Mouse (Mus musculus): ENCODE measurements around the gene F7. TPM values are rescaled to one million over a fixed set of nuclear protein-coding genes. Genes with fewer than 3 reads are reported as not detected.

F7 gene
- polyA plus RNA-seq, 1 experiment from 2014 or later = 0.09 TPM

- Histone ChIP-seq H3K27ac (ENCODE audit: low read depth) (no peak overlapping the region), H3K36me3 (ENCODE audit: insufficient read depth) (no peaks in the 10 kb centered on the region), H3K9me3 (ENCODE audit: low read depth, low read length) (no peaks in the 10 kb centered on the region), H3K9ac (no peak overlapping the region), H3K4me1 (ENCODE audit: insufficient read depth) (no peaks in the 10 kb centered on the region), H3K4me2 (no peak overlapping the region), H3K27me3 (ENCODE audit: insufficient read depth, low read length) (no peaks in the 10 kb centered on the region), H3K4me3 (ENCODE audit: low read depth, low read length) (no peak overlapping the region)
- 81% methylated on average over 17 of the region's 17 CpGs for WGBS
- no peak for DNase-seq
- no peak for TF ChIP-seq CTCF (IDR thresholded peaks at IDR 0.05; ENCODE audit: low read depth)
- ATAC-seq (ENCODE audit: insufficient read depth) = no peak
These were observed 41.1 kb upstream of the F7 start for GRCm38 (mm10) chr8:12984601-12985243.

GRCm38 (mm10) chr8:12985259-12985658 lies 40.6 kb upstream of the F7 start:
- Histone ChIP-seq H3K27me3 (ENCODE audit: insufficient read depth, low read length) (no peaks in the 10 kb centered on the region), H3K27ac (ENCODE audit: low read depth) (no peak overlapping the region), H3K9ac (no peak overlapping the region), H3K36me3 (ENCODE audit: insufficient read depth) (no peaks in the 10 kb centered on the region), H3K4me2 (no peak overlapping the region), H3K4me3 (ENCODE audit: low read depth, low read length) (no peak overlapping the region), H3K9me3 (ENCODE audit: low read depth, low read length) (no peaks in the 10 kb centered on the region), H3K4me1 (ENCODE audit: insufficient read depth) (no peaks in the 10 kb centered on the region)
- WGBS = 86% methylated on average over 13 of the region's 13 CpGs
- no peak for TF ChIP-seq CTCF (IDR thresholded peaks at IDR 0.05; ENCODE audit: low read depth)
- no peak for DNase-seq
- no peak for ATAC-seq (ENCODE audit: insufficient read depth)

- no peak overlapping the region for H3K9ac ChIP-seq
These were observed 38.3 kb upstream of the F7 start for GRCm38 (mm10) chr8:12987571-12987970.

GRCm38 (mm10) chr8:12988722-12989430 lies 37.0 kb upstream of the F7 start:
- Histone ChIP-seq H3K27me3 (ENCODE audit: insufficient read depth, low read length) (no peaks in the 10 kb centered on the region), H3K9me3 (ENCODE audit: low read depth, low read length) (no peaks in the 10 kb centered on the region), H3K4me1 (ENCODE audit: insufficient read depth) (no peaks in the 10 kb centered on the region), H3K9ac (no peak overlapping the region), H3K4me3 (ENCODE audit: low read depth, low read length) (no peak overlapping the region), H3K4me2 (no peak overlapping the region), H3K36me3 (ENCODE audit: insufficient read depth) (no peaks in the 10 kb centered on the region), H3K27ac (ENCODE audit: low read depth) (no peak overlapping the region)
- peak; percentile 23; the same call in 1 of the 2 replicates for TF ChIP-seq CTCF (IDR thresholded peaks at IDR 0.05; ENCODE audit: low read depth)
- peak; percentile 7 for DNase-seq
- 75% methylated on average over 13 of the region's 13 CpGs for WGBS
- no peak for ATAC-seq (ENCODE audit: insufficient read depth)

More at GRCm38 (mm10) chr8:12987571-12987970, 38.3 kb upstream of the F7 start:
- Histone ChIP-seq H3K36me3 (ENCODE audit: insufficient read depth) (no peaks in the 10 kb centered on the region), H3K4me2 (no peak overlapping the region), H3K27ac (ENCODE audit: low read depth) (no peak overlapping the region), H3K9me3 (ENCODE audit: low read depth, low read length) (no peaks in the 10 kb centered on the region), H3K4me1 (ENCODE audit: insufficient read depth) (no peaks in the 10 kb centered on the region), H3K27me3 (ENCODE audit: insufficient read depth, low read length) (no peaks in the 10 kb centered on the region), H3K4me3 (ENCODE audit: low read depth, low read length) (no peak overlapping the region)
- DNase-seq (no peak), ATAC-seq (ENCODE audit: insufficient read depth) (no peak)
- TF ChIP-seq CTCF (IDR thresholded peaks at IDR 0.05; ENCODE audit: low read depth) = no peak
- WGBS = 78% methylated on average over 8 of the region's 8 CpGs

- WGBS = 69% methylated on average over 10 of the region's 10 CpGs
- H3K4me3 ChIP-seq (ENCODE audit: low read depth, low read length) = no peak overlapping the region
- H3K9me3 ChIP-seq (ENCODE audit: low read depth, low read length) = no peaks in the 10 kb centered on the region
- no peak overlapping the region for H3K9ac ChIP-seq
- no peak for TF ChIP-seq CTCF (IDR thresholded peaks at IDR 0.05; ENCODE audit: low read depth)
- no peak overlapping the region for H3K27ac ChIP-seq (ENCODE audit: low read depth)
- no peak overlapping the region for H3K4me2 ChIP-seq
- DNase-seq (no peak), ATAC-seq (ENCODE audit: insufficient read depth) (no peak)
- no peaks in the 10 kb centered on the region for H3K4me1 ChIP-seq (ENCODE audit: insufficient read depth)
- H3K27me3 ChIP-seq (ENCODE audit: insufficient read depth, low read length) = no peaks in the 10 kb centered on the region
- no peaks in the 10 kb centered on the region for H3K36me3 ChIP-seq (ENCODE audit: insufficient read depth)
These were observed 34.4 kb upstream of the F7 start for GRCm38 (mm10) chr8:12991411-12991810.

- ATAC-seq (ENCODE audit: insufficient read depth) = no peak
- 68% methylated on average over 5 of the region's 5 CpGs for WGBS
- no peak for TF ChIP-seq CTCF (IDR thresholded peaks at IDR 0.05; ENCODE audit: low read depth)
These were observed 31.4 kb upstream of the F7 start for GRCm38 (mm10) chr8:12994468-12994867.

GRCm38 (mm10) chr8:12995481-12995880 lies 30.4 kb upstream of the F7 start:
- no peak overlapping the region for H3K27ac ChIP-seq (ENCODE audit: low read depth)
- H3K4me3 ChIP-seq (ENCODE audit: low read depth, low read length) = no peak overlapping the region
- no peaks in the 10 kb centered on the region for H3K9me3 ChIP-seq (ENCODE audit: low read depth, low read length)
- no peaks in the 10 kb centered on the region for H3K36me3 ChIP-seq (ENCODE audit: insufficient read depth)
- no peaks in the 10 kb centered on the region for H3K27me3 ChIP-seq (ENCODE audit: insufficient read depth, low read length)
- no peak overlapping the region for H3K4me2 ChIP-seq
- WGBS = 50% methylated on average over 5 of the region's 5 CpGs
- DNase-seq (peak; percentile 63), ATAC-seq (ENCODE audit: insufficient read depth) (no peak)
- H3K4me1 ChIP-seq (ENCODE audit: insufficient read depth) = no peaks in the 10 kb centered on the region
- no peak for TF ChIP-seq CTCF (IDR thresholded peaks at IDR 0.05; ENCODE audit: low read depth)
- no peak overlapping the region for H3K9ac ChIP-seq

More at GRCm38 (mm10) chr8:12994468-12994867, 31.4 kb upstream of the F7 start:
- Histone ChIP-seq H3K4me3 (ENCODE audit: low read depth, low read length) (no peak overlapping the region), H3K4me1 (ENCODE audit: insufficient read depth) (no peaks in the 10 kb centered on the region), H3K36me3 (ENCODE audit: insufficient read depth) (no peaks in the 10 kb centered on the region), H3K9ac (no peak overlapping the region), H3K4me2 (no peak overlapping the region), H3K9me3 (ENCODE audit: low read depth, low read length) (no peaks in the 10 kb centered on the region), H3K27ac (ENCODE audit: low read depth) (no peak overlapping the region), H3K27me3 (ENCODE audit: insufficient read depth, low read length) (no peaks in the 10 kb centered on the region)
- no peak for DNase-seq
